Mouse (Mus musculus) forebrain, embryonic 14.5 days (tissue): Measurements from ENCODE around the gene Reep3. TPM values are rescaled to one million over a fixed set of nuclear protein-coding genes. Genes with fewer than 3 reads are reported as not detected.
"Not testable (repeated sequence)": the region's sequence is repeated elsewhere in the genome, so short reads cannot be mapped to it uniquely, and the experiment has no call there.

Experiments used
- ATAC-seq: fragments of 200-750 bp; cut with Nextera tagmentation; 2 replicates; pipeline ENCODE4 v1.8.0; 2017; ENCODE audit warnings: mild to moderate bottlenecking, moderate library complexity
- DNase-seq: peaks from one replicate; pipeline ENCODE4 v3.0.0-alpha.2; 2015; ENCODE audit warnings: low spot score
- H3K27ac ChIP-seq: fragments of 300-500 bp; sonication (generic); 2 replicates; pipeline ENCODE4 v1.5.1; 2014; ENCODE audit warnings: low read depth, mild to moderate bottlenecking, control low read depth, low read length, moderate library complexity
- H3K27me3 ChIP-seq: fragments of 300-500 bp; sonication (generic); replicated peaks from 2 replicates; pipeline ENCODE4 v1.6.1; 2014; ENCODE audit warnings: low read length, control low read depth, mixed read lengths; ENCODE audit not compliant: control insufficient read depth, insufficient read depth
- H3K36me3 ChIP-seq: fragments of 300-500 bp; sonication (generic); 2 replicates; pipeline ENCODE4 v1.6.1; 2014; ENCODE audit warnings: low read length, control low read depth; ENCODE audit not compliant: control insufficient read depth, insufficient read depth
- H3K4me1 ChIP-seq: fragments of 300-500 bp; sonication (generic); 2 replicates; pipeline ENCODE4 v1.6.1; 2014; ENCODE audit warnings: antibody characterized with exemption, low read length, control low read depth; ENCODE audit not compliant: control insufficient read depth, insufficient read depth
- H3K4me2 ChIP-seq: fragments of 300-500 bp; sonication (generic); 2 replicates; pipeline ENCODE4 v1.6.1; 2014; ENCODE audit warnings: mild to moderate bottlenecking, control low read depth, low read length
- H3K4me3 ChIP-seq: fragments of 300-500 bp; sonication (generic); 2 replicates; pipeline ENCODE4 v1.5.1; 2014; ENCODE audit warnings: low read depth, low read length, control low read depth
- H3K9ac ChIP-seq: fragments of 300-500 bp; sonication (generic); 2 replicates; pipeline ENCODE4 v1.6.1; 2014; ENCODE audit warnings: mild to moderate bottlenecking, low read length, control low read depth, moderate library complexity
- H3K9me3 ChIP-seq: fragments of 300-500 bp; sonication (generic); replicated peaks from 2 replicates; pipeline ENCODE4 v1.6.1; 2016; ENCODE audit warnings: low read length, control low read depth, mixed read lengths; ENCODE audit not compliant: control insufficient read depth
- WGBS: fragments of 180-500 bp; shearing (Covaris S2); extraction: QIAGEN DNeasy Blood & Tissue Kit; methylation state at CpG from one replicate; pipeline ENCODE4 v1.1.7; 2014; 5-methylcytosine and 5-hydroxymethylcytosine counted together
- polyA plus RNA-seq: library from polyadenylated mRNA; unstranded; fragments of >200 nt; fragmentation: Nextera tagmentation; extraction: Ambion mirVana; gene quantifications from 2 replicates; pipeline ENCODE4 v1.2.1, GENCODE M21; 2014

Reep3 gene
- polyA plus RNA-seq, 1 experiment from 2014 or later: 26.7 TPM

- H3K36me3 ChIP-seq: no peaks in the 10 kb centered on the region
- H3K27me3 ChIP-seq: no peaks in the 10 kb centered on the region
- WGBS: 13% methylated on average over 5 of the region's 5 CpGs
- ATAC-seq: peak; percentile 60
- peaks cover 16% of the 10 kb centered on the region for H3K4me1 ChIP-seq
- H3K4me3 ChIP-seq: no peak overlapping the region
- H3K4me2 ChIP-seq: no peak overlapping the region
- H3K9ac ChIP-seq: no peak overlapping the region
- H3K9me3 ChIP-seq: no peaks in the 10 kb centered on the region
- peak overlapping the region; percentile 58; the same call in 1 of the 2 replicates for H3K27ac ChIP-seq
- DNase-seq: peak; percentile 43
Observed at GRCm38 (mm10) chr10:67115666-67116091, 18.9 kb upstream of the Reep3 start.

DNA sequence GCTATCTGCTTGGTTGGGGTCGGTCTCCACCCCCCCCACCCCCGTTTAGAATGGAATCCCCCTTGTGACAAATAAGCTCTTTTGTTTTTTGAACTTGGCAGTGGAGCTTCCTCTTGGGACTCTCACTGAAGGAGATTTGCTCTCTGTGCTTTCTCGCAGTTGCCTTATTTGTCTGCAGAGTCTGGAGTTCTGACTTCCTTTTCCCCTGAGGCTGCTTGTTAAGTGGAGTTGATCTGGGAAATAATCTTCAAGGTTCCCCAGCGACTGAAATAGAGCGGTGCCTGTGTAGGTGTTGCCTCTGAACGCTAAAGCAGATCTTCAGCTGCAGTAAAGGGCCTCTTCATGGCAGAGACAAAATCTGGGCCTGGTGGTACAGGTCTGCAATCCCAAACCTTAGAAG lies 18.4 kb upstream of the Reep3 start:
- ATAC-seq (no peak), DNase-seq (no peak)
- Histone ChIP-seq H3K4me1 (peaks cover 16% of the 10 kb centered on the region), H3K9me3 (no peaks in the 10 kb centered on the region), H3K9ac (no peak overlapping the region), H3K4me3 (no peak overlapping the region), H3K27ac (peak overlapping the region; percentile 58), H3K27me3 (no peaks in the 10 kb centered on the region), H3K4me2 (no peak overlapping the region), H3K36me3 (no peaks in the 10 kb centered on the region)
- 21% methylated on average over 6 of the region's 6 CpGs for WGBS

DNA sequence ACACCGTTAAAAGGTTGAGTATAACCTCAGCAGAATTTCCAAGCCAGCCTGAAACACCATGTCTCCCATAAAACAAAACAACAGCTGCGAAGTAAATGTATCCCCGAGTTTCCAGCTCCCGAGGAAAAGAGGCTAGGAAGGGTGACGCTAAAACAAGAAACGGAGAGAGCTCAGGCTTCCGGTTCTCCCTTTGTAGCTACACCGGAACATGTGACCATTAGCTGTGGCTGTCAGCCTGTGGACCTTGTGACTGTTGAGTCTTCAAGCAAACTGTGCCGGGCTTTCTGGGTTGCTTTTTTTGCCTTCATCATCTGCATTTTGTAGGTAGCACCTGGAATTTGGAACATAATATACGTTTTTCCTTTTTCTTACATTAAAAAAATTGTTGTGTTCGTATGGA lies 17.1 kb upstream of the Reep3 start:
- H3K9ac ChIP-seq: no peak overlapping the region
- H3K27ac ChIP-seq: no peak overlapping the region
- 0 out of 2 replicates have a peak, but pooled peaks cover 3% of the 10 kb centered on the region for H3K36me3 ChIP-seq
- DNase-seq: no peak
- H3K4me1 ChIP-seq: peaks cover 16% of the 10 kb centered on the region
- ATAC-seq: no peak
- no peak overlapping the region for H3K4me2 ChIP-seq
- H3K27me3 ChIP-seq: no peaks in the 10 kb centered on the region
- H3K9me3 ChIP-seq: no peaks in the 10 kb centered on the region
- no peak overlapping the region for H3K4me3 ChIP-seq
- WGBS: 90% methylated on average over 11 of the region's 11 CpGs

DNA sequence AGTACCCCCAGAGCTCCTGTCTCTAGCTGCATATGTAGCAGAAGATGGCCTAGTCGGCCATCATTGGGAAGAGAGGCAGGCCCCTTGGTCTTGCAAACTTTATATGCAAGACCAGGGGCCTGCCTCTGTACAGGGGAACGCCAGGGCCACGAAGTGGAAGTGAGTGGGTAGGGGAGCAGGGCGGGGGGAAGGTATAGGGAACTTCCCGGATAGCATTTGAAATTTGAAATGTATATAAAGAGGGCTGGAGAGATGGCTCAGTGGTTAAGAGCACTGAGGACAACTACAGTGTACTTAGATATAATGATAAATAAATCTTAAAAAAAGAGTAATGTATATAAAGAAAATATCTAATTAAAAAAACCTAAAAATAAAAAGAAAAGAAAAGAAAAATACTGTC lies 16.2 kb upstream of the Reep3 start:
- H3K4me3 ChIP-seq, H3K9ac ChIP-seq, DNase-seq, ATAC-seq, H3K9me3 ChIP-seq, H3K4me2 ChIP-seq, H3K27me3 ChIP-seq, H3K27ac ChIP-seq, H3K36me3 ChIP-seq: not testable (repeated sequence)
- WGBS: 91% methylated on average over 5 of the region's 5 CpGs
- H3K4me1 ChIP-seq: peaks cover 16% of the 10 kb centered on the region

GRCm38 (mm10) chr10:67111799-67112177 lies 15.0 kb upstream of the Reep3 start:
- DNase-seq: no peak
- 90% methylated on average over 5 of the region's 5 CpGs for WGBS
- H3K27me3 ChIP-seq: no peaks in the 10 kb centered on the region
- H3K9me3 ChIP-seq: no peaks in the 10 kb centered on the region
- H3K9ac ChIP-seq: no peak overlapping the region
- ATAC-seq: no peak
- 0 out of 2 replicates have a peak, but pooled peaks cover 3% of the 10 kb centered on the region for H3K36me3 ChIP-seq
- H3K4me1 ChIP-seq: peaks cover 27% of the 10 kb centered on the region
- H3K4me3 ChIP-seq: no peak overlapping the region
- no peak overlapping the region for H3K4me2 ChIP-seq
- no peak overlapping the region for H3K27ac ChIP-seq

- Histone ChIP-seq H3K9me3 (no peaks in the 10 kb centered on the region), H3K4me3 (no peak overlapping the region), H3K36me3 (0 out of 2 replicates have a peak, but pooled peaks cover 3% of the 10 kb centered on the region), H3K4me1 (peaks cover 29% of the 10 kb centered on the region), H3K4me2 (no peak overlapping the region), H3K27me3 (no peaks in the 10 kb centered on the region), H3K9ac (no peak overlapping the region), H3K27ac (no peak overlapping the region)
- 75% methylated on average over 14 of the region's 14 CpGs for WGBS
- no peak for ATAC-seq
- DNase-seq: no peak
Observed at GRCm38 (mm10) chr10:67111044-67111798, 14.5 kb upstream of the Reep3 start.

DNA sequence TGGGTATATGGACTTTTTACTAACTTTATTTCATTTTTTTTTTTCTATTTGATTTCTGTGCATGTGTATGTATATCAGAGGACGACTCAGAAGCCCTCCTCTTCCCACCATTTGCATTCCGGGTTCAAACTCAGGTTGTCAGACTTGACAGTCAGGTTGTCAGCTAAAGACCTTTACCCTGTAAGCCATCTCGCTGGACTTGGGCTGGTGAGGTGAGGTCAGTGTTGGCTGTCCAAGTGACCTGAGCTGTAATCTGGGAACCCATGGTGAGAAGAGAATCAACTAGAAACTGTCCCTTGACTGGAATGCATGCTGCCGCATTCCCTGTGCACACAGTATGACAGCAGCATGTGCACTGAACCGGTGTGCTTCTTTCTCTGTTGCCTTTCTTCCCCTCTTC lies 12.9 kb upstream of the Reep3 start:
- Histone ChIP-seq H3K4me1 (peaks cover 30% of the 10 kb centered on the region), H3K9ac (no peak overlapping the region), H3K4me2 (no peak overlapping the region), H3K4me3 (no peak overlapping the region), H3K36me3 (0 out of 2 replicates have a peak, but pooled peaks cover 3% of the 10 kb centered on the region), H3K27me3 (no peaks in the 10 kb centered on the region), H3K27ac (no peak overlapping the region), H3K9me3 (no peaks in the 10 kb centered on the region)
- ATAC-seq (no peak), DNase-seq (no peak)
- 91% methylated on average over 5 of the region's 5 CpGs for WGBS

- H3K4me1 ChIP-seq: peaks cover 43% of the 10 kb centered on the region
- no peak overlapping the region for H3K4me3 ChIP-seq
- no peaks in the 10 kb centered on the region for H3K9me3 ChIP-seq
- H3K27me3 ChIP-seq: no peaks in the 10 kb centered on the region
- no peak overlapping the region for H3K4me2 ChIP-seq
- H3K36me3 ChIP-seq: 0 out of 2 replicates have a peak, but pooled peaks cover 3% of the 10 kb centered on the region
- 26% methylated on average over 9 of the region's 9 CpGs for WGBS
- DNase-seq: peak; percentile 48
- H3K9ac ChIP-seq: no peak overlapping the region
- no peak for ATAC-seq
- no peak overlapping the region for H3K27ac ChIP-seq
Observed at GRCm38 (mm10) chr10:67108096-67108495, 11.4 kb upstream of the Reep3 start.

DNA sequence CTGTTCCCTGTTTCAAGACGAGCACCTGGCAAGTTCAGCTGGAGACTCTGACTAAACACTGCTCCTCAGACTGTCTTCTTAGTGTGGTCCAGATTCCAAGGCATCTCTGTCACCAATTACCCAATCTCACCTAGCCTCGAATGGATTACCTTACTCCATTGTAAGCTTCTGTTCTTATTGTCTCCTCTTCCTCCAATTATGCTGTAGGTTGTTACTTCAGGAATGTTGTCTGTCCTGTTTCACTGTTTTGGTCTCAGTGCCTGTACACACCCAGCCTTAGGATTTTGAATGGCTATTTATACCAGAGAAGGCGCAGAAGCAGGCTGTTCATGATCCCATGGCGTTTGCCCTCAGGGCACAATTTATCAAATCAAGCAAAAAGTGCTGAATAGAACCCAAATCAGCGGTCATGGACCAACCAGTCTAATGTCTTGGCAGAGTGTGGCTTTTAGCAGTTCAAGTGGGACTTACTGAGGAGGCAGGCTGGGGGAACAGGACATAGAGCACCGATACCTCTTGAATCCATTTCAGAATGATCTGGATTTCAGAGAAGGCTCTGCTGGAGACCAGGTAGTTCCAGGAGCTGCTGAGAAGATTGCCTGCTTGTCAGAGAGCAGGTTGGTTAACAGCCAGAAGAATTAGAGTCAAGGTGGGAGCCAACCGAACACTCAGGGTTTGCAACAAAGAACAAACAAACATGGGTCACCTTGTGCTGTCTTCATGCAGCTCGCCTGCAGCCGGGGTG lies 10.4 kb upstream of the Reep3 start:
- no peak overlapping the region for H3K4me3 ChIP-seq
- peaks cover 47% of the 10 kb centered on the region for H3K4me1 ChIP-seq
- no peak overlapping the region for H3K27ac ChIP-seq
- H3K36me3 ChIP-seq: 0 out of 2 replicates have a peak, but pooled peaks cover 3% of the 10 kb centered on the region
- H3K4me2 ChIP-seq: no peak overlapping the region
- no peaks in the 10 kb centered on the region for H3K27me3 ChIP-seq
- H3K9me3 ChIP-seq: no peaks in the 10 kb centered on the region
- 44% methylated on average over 9 of the region's 9 CpGs for WGBS
- ATAC-seq: no peak
- DNase-seq: no peak
- H3K9ac ChIP-seq: no peak overlapping the region
